Mouse (Mus musculus) bone marrow macrophage, adult 2 months (primary cell): ENCODE results near the gene Aatk.

ENCODE experiments used
- CTCF ChIP-seq: IDR thresholded peaks from 2 replicates; pipeline ENCODE4 v1.5.1; 2012; ENCODE audit warnings: low read depth, mild to moderate bottlenecking, low read length, moderate library complexity
- POLR2A ChIP-seq: IDR thresholded peaks from 2 replicates; pipeline ENCODE4 v1.6.1; 2012; ENCODE audit warnings: mild to moderate bottlenecking, low read depth, low read length, borderline replicate concordance

DNA sequence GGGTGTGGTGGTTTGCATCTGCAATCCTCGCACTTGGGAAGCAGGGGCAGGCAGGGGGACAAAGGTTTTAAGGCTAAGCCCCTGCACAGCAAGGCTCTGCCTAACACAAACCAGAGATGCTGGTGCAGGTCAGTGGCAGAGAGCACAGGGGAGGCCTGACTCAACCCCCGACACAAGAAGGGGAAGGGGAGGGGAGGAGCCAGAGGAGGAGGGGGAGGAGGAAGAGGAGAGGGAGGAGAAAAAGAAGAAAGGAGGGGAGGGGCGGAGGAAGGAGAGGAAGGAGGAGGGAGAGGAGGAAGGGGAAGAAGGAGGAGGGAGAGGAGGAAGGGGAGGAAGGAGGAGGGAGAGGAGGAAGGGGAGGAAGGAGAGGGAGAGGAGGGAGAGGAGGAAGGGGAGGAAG is 12.7 kb downstream of the Aatk start:
- TF ChIP-seq POLR2A (no peak), CTCF (no peak)
